Mouse (Mus musculus): ENCODE data around the gene Spopl. TPM values are rescaled to one million over a fixed set of nuclear protein-coding genes. Genes with fewer than 3 reads are reported as not detected.
"Not testable (repeated sequence)": the region's sequence is repeated elsewhere in the genome, so short reads cannot be mapped to it uniquely, and the experiment has no call there.

The Spopl gene
- 8.3 and 8.5 TPM in 2 replicates for polyA plus RNA-seq (2015; fragmentation: Nextera tagmentation; extraction: Ambion mirVana)

DNA sequence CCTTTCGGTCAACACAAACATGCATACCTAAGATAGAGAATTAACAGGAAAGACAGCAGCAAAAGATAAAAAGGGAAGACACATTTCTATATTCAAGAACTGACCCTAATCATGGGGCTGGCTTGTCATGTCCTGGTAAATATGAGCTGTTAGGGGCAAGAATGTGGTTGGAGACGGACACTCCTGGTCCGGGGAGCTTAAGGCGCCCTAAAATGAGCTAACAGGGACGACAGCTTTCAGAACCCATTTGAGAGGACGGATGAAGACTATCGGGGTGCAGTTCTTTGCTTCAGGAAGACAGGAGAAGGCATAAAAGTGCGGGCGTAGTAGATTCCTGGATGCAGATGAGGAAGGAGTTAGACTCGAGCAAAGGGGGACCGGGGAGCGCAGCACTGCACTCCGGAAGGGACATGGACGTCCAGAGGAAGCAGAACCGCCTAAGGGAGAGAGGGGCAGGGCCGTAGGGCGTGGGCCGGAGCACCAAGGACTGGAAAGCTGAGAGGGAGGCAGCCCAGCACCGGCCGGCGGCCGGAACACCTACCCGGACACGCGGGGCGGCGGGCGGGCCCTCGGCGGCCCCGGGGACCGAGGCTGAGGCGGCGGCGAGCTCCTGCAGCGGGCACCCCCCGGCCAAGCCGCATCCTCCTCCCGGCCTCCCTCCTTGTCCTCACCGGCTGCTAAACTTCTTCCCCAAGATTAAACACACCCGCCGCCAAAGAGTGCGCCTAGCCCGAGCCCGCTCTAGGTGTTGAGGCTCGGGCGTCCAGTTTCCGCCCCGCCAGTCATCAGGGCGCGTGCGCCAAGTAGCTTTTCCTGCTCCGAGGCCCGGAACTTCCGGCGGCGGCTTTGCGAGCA, at the start of gene Spopl:
Spopl (minus strand) TSS at position 805 of the 855 bp plus-strand sequence.
- Histone ChIP-seq H3K4me3 (peak within 1 kb of the TSS; percentile 98), H3K4me2 (peak within 1 kb of the TSS; percentile 95), H3K9ac (peak within 1 kb of the TSS; percentile 97), H3K4me1 (replicated peaks) (peaks cover 18% of the 10 kb centered on the region), H3K27me3 (peaks cover 30% of the 10 kb centered on the region), H3K27ac (replicated peaks) (peak within 1 kb of the TSS; percentile 78), H3K36me3 (no peaks in the 10 kb centered on the region), H3K9me3 (no peaks in the 10 kb centered on the region)
- 2% methylated on average over 58 of the region's 58 CpGs for WGBS
- ATAC-seq (ENCODE audit: low read depth), result peak; percentile 99

DNA sequence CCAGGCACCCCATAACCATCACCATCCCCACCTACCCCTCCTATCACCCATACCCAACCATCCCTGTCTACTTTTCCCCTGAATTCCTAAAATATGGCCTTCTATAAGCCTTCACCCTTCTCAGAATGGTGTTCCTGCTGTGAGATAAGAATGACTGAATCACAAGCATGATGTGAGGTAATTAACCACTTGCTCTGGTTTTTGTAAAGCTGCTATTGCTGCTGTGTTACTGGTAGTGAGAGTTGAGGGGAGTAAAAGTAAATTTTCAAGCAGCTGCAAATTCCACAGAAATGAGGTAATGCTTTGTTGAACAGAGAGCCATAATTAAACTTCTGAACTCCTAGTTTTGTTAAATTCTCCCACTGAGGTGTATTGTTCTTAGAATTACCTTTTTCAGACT, 48.2 kb upstream of the Spopl start:
- Histone ChIP-seq H3K9me3 (no peaks in the 10 kb centered on the region), H3K4me1 (replicated peaks) (no peaks in the 10 kb centered on the region), H3K27ac (replicated peaks) (no peak overlapping the region), H3K4me3 (no peak overlapping the region), H3K9ac (no peak overlapping the region), H3K36me3 (no peaks in the 10 kb centered on the region), H3K4me2 (no peak overlapping the region), H3K27me3 (no peaks in the 10 kb centered on the region)
- ATAC-seq (ENCODE audit: low read depth), result no peak

DNA sequence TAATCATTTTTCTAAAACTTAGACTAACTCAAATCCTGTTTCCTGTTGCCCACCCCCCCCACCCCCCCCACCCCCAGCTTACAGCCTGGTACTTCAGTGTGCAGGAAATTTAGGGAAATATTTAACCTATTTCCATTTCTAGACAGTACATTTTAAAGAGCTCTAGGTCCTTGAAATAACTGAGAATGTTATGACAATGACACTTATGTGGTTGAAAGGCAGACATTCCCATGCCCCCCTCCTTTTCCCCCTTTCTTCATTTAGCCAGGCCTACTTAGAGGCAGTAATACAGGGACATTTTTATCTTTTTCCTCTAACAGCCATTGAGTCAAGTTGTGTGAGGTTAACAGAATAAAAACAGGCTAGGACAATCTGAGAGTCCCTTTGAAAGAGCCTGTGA, 46.1 kb upstream of the Spopl start:
- Histone ChIP-seq H3K4me3 (no peak overlapping the region), H3K27me3 (no peaks in the 10 kb centered on the region), H3K4me2 (no peak overlapping the region), H3K9ac (no peak overlapping the region), H3K4me1 (replicated peaks) (no peaks in the 10 kb centered on the region), H3K9me3 (no peaks in the 10 kb centered on the region), H3K36me3 (no peaks in the 10 kb centered on the region), H3K27ac (replicated peaks) (no peak overlapping the region)
- ATAC-seq (ENCODE audit: low read depth), result no peak

- Histone ChIP-seq H3K4me1 (replicated peaks) (no peaks in the 10 kb centered on the region), H3K9ac (no peak overlapping the region), H3K27ac (replicated peaks) (no peak overlapping the region), H3K4me2 (no peak overlapping the region), H3K27me3 (no peaks in the 10 kb centered on the region), H3K36me3 (no peaks in the 10 kb centered on the region), H3K9me3 (no peaks in the 10 kb centered on the region), H3K4me3 (no peak overlapping the region)
- no peak for ATAC-seq (ENCODE audit: low read depth)
Observed at GRCm38 (mm10) chr2:23605391-23605790, 33.5 kb upstream of the Spopl start.

DNA sequence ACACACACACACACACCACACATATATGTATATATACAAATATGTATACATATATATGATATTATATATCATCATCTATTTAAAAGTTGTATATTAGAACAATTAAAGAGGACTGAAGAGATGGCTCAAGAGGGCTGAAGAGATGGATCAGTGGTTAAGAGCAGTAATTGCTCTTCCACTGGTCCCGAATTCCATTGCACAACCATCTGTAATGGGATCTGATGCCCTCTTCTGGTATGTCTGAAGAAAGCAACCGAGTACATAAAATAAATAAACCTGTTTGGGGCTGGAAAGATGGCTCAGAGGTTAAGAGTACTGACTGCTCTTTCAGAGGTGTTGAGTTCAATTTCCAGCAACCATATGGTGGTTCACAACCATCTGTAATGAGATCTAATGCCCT, 16.9 kb upstream of the Spopl start:
- Histone ChIP-seq H3K27me3 (no peaks in the 10 kb centered on the region), H3K9me3 (no peaks in the 10 kb centered on the region), H3K4me1 (replicated peaks) (no peaks in the 10 kb centered on the region), H3K9ac (no peak overlapping the region), H3K4me3 (no peak overlapping the region), H3K27ac (replicated peaks) (no peak overlapping the region), H3K36me3 (no peaks in the 10 kb centered on the region), H3K4me2 (no peak overlapping the region)
- no peak for ATAC-seq (ENCODE audit: low read depth)
- WGBS, result 37% methylated on average over 2 of the region's 2 CpGs

DNA sequence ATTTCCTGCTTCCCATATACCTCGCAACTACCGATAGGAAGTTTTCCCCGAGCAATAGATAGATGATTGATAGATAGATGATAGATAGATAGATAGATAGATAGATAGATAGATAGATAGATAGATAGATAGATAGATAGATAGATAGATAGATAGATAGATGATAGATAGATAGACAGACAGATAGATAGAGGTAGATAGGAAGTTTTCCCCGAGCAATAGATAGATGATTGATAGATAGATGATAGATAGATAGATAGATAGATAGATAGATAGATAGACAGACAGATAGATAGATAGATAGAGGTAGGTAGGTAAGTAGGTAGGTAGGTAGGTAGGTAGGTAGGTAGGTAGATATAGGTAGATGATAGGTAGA, 239 bp upstream of the Spopl start:
- H3K9ac ChIP-seq, result peak overlapping the region; percentile 97
- 23% methylated on average over 4 of the region's 4 CpGs for WGBS
- not testable (repeated sequence) for H3K27ac ChIP-seq (replicated peaks)

GRCm38 (mm10) chr2:23570563-23570962, 1.3 kb downstream of the Spopl start:
- Histone ChIP-seq H3K27me3 (peaks cover 27% of the 10 kb centered on the region), H3K27ac (replicated peaks) (no peak overlapping the region), H3K9me3 (no peaks in the 10 kb centered on the region), H3K4me1 (replicated peaks) (peaks cover 18% of the 10 kb centered on the region), H3K4me2 (peak overlapping the region; percentile 95), H3K4me3 (peak overlapping the region; percentile 98), H3K36me3 (no peaks in the 10 kb centered on the region), H3K9ac (peak overlapping the region; percentile 97; the same call in 1 of the 2 replicates)
- 84% methylated on average over 4 of the region's 4 CpGs for WGBS
- no peak for ATAC-seq (ENCODE audit: low read depth)

More for the DNA sequence above, 239 bp upstream of the Spopl start:
- not testable (repeated sequence) for H3K36me3 ChIP-seq; H3K9me3 ChIP-seq; ATAC-seq (ENCODE audit: low read depth)
- Histone ChIP-seq H3K4me2 (peak overlapping the region; percentile 95), H3K27me3 (peaks cover 30% of the 10 kb centered on the region), H3K4me3 (peak overlapping the region; percentile 98), H3K4me1 (replicated peaks) (peaks cover 18% of the 10 kb centered on the region)

- Histone ChIP-seq H3K9ac (no peak overlapping the region), H3K9me3 (no peaks in the 10 kb centered on the region), H3K4me3 (no peak overlapping the region), H3K27ac (replicated peaks) (no peak overlapping the region), H3K4me2 (no peak overlapping the region), H3K36me3 (no peaks in the 10 kb centered on the region), H3K27me3 (peaks cover 12% of the 10 kb centered on the region), H3K4me1 (replicated peaks) (peaks cover 18% of the 10 kb centered on the region)
- 95% methylated on average over 1 of the region's 1 CpGs for WGBS
- ATAC-seq (ENCODE audit: low read depth), result no peak
Observed at GRCm38 (mm10) chr2:23568775-23569174, 3.1 kb downstream of the Spopl start.

GRCm38 (mm10) chr2:23565081-23565801, 6.7 kb downstream of the Spopl start:
- no peak for ATAC-seq (ENCODE audit: low read depth)
- Histone ChIP-seq H3K9me3 (no peaks in the 10 kb centered on the region), H3K4me2 (no peak overlapping the region), H3K9ac (no peak overlapping the region), H3K36me3 (no peaks in the 10 kb centered on the region), H3K4me3 (no peak overlapping the region), H3K27me3 (no peaks in the 10 kb centered on the region), H3K27ac (replicated peaks) (no peak overlapping the region), H3K4me1 (replicated peaks) (0 out of 2 replicates have a peak, but pooled peaks cover 8% of the 10 kb centered on the region)
- 93% methylated on average over 2 of the region's 2 CpGs for WGBS

DNA sequence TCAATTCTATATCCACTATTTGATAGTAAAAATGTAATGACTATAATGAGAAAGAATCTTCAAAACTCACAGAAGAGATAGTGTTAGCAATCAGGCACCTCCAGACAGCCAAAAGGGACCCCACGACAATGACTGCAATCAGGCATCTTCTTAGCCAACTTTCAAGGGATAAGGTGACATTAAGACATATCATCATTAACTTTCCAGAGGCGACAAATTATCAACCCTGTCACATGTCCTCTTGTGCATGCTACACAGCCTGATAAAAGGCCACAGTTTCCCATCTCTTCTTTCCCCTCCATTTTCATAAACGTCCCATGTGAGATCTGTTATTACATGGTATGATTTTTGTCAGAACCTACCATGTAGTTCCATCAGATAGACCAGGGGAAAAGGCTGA, 9.0 kb downstream of the Spopl start:
- H3K9me3 ChIP-seq, result no peaks in the 10 kb centered on the region
- no peaks in the 10 kb centered on the region for H3K27me3 ChIP-seq
- no peak overlapping the region for H3K27ac ChIP-seq (replicated peaks)
- H3K36me3 ChIP-seq, result no peaks in the 10 kb centered on the region
- H3K4me2 ChIP-seq, result no peak overlapping the region
- H3K4me1 ChIP-seq (replicated peaks), result no peaks in the 10 kb centered on the region
- H3K4me3 ChIP-seq, result no peak overlapping the region
- 95% methylated on average over 3 of the region's 3 CpGs for WGBS
- no peak overlapping the region for H3K9ac ChIP-seq
- ATAC-seq (ENCODE audit: low read depth), result no peak

DNA sequence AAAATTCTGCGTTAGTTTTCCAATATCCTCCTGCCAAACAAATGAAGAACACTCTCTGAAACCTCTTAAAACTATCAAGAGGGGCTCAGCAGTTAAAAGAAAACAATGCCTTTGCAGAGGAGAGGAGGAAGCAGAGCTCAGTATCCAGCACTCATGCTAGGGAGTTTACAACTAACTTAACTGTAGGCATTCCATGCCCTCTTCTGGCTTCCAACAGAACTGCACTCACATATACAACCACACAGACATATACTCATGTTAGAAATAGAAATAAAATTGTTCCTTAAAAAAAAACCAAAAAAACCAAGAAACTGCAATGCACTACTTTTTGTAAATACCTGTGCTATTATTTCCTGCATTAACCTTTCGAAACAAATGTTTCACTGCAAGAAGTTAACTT, 12.7 kb downstream of the Spopl start:
- Histone ChIP-seq H3K36me3 (no peaks in the 10 kb centered on the region), H3K9me3 (no peaks in the 10 kb centered on the region), H3K4me1 (replicated peaks) (no peaks in the 10 kb centered on the region), H3K4me2 (no peak overlapping the region), H3K27ac (replicated peaks) (no peak overlapping the region), H3K27me3 (no peaks in the 10 kb centered on the region), H3K9ac (no peak overlapping the region), H3K4me3 (no peak overlapping the region)
- ATAC-seq (ENCODE audit: low read depth), result no peak
- WGBS, result 91% methylated on average over 2 of the region's 2 CpGs

- H3K4me2 ChIP-seq, result no peak overlapping the region
Observed at GRCm38 (mm10) chr2:23551235-23551634, 20.7 kb downstream of the Spopl start.

More at GRCm38 (mm10) chr2:23551235-23551634, 20.7 kb downstream of the Spopl start:
- WGBS, result 29% methylated on average over 1 of the region's 1 CpGs
- Histone ChIP-seq H3K27me3 (no peaks in the 10 kb centered on the region), H3K36me3 (no peaks in the 10 kb centered on the region), H3K9me3 (no peaks in the 10 kb centered on the region), H3K4me3 (no peak overlapping the region), H3K27ac (replicated peaks) (no peak overlapping the region), H3K4me1 (replicated peaks) (peaks cover 9% of the 10 kb centered on the region; the same call in 1 of the 2 replicates), H3K9ac (no peak overlapping the region)
- no peak for ATAC-seq (ENCODE audit: low read depth)

Measured in neural tube, embryonic 13.5 days (tissue).